ENCODE assay signal across 17 mouse cellular contexts in genomic region chr11:5897839-5898238, GRCm38 (mm10). TPM values are rescaled to one million over a fixed set of nuclear protein-coding genes. Genes with fewer than 3 reads are reported as not detected.
DNase-seq lines count a peak whose midpoint lies in the region; ATAC-seq and TF ChIP-seq lines count a peak whose summit lies in the region.
"Had no signal": no experiment of that assay in that cellular context is flagged by ENCODE, and none has a peak within 500 bp of the region (broad histone marks: within the 10 kb centered on the region; RNA-seq: fewer than 3 reads in every experiment).

No protein-coding gene starts in this region.

- H3K4me1 ChIP-seq in hindbrain, embryonic 10.5 days (replicated peaks), result peaks cover 76% of the 10 kb centered on the region
- peaks cover 15% of the 10 kb centered on the region for H3K4me1 ChIP-seq in hindbrain, postnatal 0 days (ENCODE audit: insufficient read depth, low read length)
- peaks cover 29% of the 10 kb centered on the region for H3K4me1 ChIP-seq in midbrain, embryonic 12.5 days
- H3K4me1 ChIP-seq in midbrain, embryonic 15.5 days, result peaks cover 22% of the 10 kb centered on the region
- H3K4me1 ChIP-seq in intestine, embryonic 16.5 days (ENCODE audit: control insufficient read depth, insufficient read depth, low read length), result peaks cover 66% of the 10 kb centered on the region
- peaks cover 30% of the 10 kb centered on the region for H3K4me1 ChIP-seq in stomach, embryonic 15.5 days

- H3K27me3 ChIP-seq in hindbrain, embryonic 10.5 days (ENCODE audit: insufficient read depth, poor library complexity, severe bottlenecking), result peaks cover 65% of the 10 kb centered on the region
- H3K27me3 ChIP-seq in hindbrain, postnatal 0 days (ENCODE audit: insufficient read depth, low read length), result no peaks in the 10 kb centered on the region
- peaks cover 58% of the 10 kb centered on the region for H3K27me3 ChIP-seq in midbrain, embryonic 12.5 days
- 0 out of 2 replicates have a peak, but pooled peaks cover 3% of the 10 kb centered on the region for H3K27me3 ChIP-seq in midbrain, embryonic 15.5 days (replicated peaks)
- no peaks in the 10 kb centered on the region for H3K27me3 ChIP-seq in intestine, embryonic 16.5 days (replicated peaks; ENCODE audit: control insufficient read depth, insufficient read depth, low read length)
- H3K27me3 ChIP-seq in stomach, embryonic 15.5 days (replicated peaks), result no peaks in the 10 kb centered on the region

- H3K36me3 ChIP-seq in hindbrain, embryonic 10.5 days, result no peaks in the 10 kb centered on the region
- H3K36me3 ChIP-seq in hindbrain, postnatal 0 days (ENCODE audit: insufficient read depth, low read length), result no peaks in the 10 kb centered on the region
- no peaks in the 10 kb centered on the region for H3K36me3 ChIP-seq in midbrain, embryonic 12.5 days
- H3K36me3 ChIP-seq in midbrain, embryonic 15.5 days (replicated peaks), result no peaks in the 10 kb centered on the region
- H3K36me3 ChIP-seq in intestine, embryonic 16.5 days (ENCODE audit: control insufficient read depth, insufficient read depth, low read length), result no peaks in the 10 kb centered on the region
- no peaks in the 10 kb centered on the region for H3K36me3 ChIP-seq in stomach, embryonic 15.5 days
- H3K36me3 ChIP-seq: G1E; neural tube, embryonic 13.5 days had no signal

- no peak for TF ChIP-seq CTCF in hindbrain, postnatal 0 days (IDR thresholded peaks at IDR 0.05; ENCODE audit: low read depth)

- no peak for ATAC-seq in hindbrain, postnatal 0 days
- no peak for ATAC-seq in midbrain, embryonic 12.5 days (ENCODE audit: low FRiP score, low read depth)
- ATAC-seq in midbrain, embryonic 15.5 days (replicated peaks), result no peak
- no peak for ATAC-seq in intestine, embryonic 16.5 days
- ATAC-seq in stomach, embryonic 15.5 days (ENCODE audit: insufficient read depth, low FRiP score, low read depth), result no peak
- ATAC-seq: forebrain, embryonic 13.5 days had no signal

- no peak for DNase-seq in hindbrain, embryonic 10.5 days (ENCODE audit: low spot score)
- DNase-seq in hindbrain, postnatal 0 days (ENCODE audit: low spot score), result no peak
- DNase-seq in right cerebral cortex, adult 2 months (ENCODE audit: low spot score in 2 of 2), result no peak
- DNase-seq: gastrocnemius, postnatal 14 days; lung, postnatal 4 days; right cerebral cortex, postnatal 4 days had no signal

- H3K4me3 ChIP-seq in hindbrain, embryonic 10.5 days, result peak overlapping the region; percentile 31
- no peak overlapping the region for H3K4me3 ChIP-seq in hindbrain, postnatal 0 days (ENCODE audit: low read length)
- H3K4me3 ChIP-seq in midbrain, embryonic 12.5 days, result no peak overlapping the region
- H3K4me3 ChIP-seq in midbrain, embryonic 15.5 days, result no peak overlapping the region
- H3K4me3 ChIP-seq in intestine, embryonic 16.5 days (ENCODE audit: low read length), result peak overlapping the region; percentile 24
- no peak overlapping the region for H3K4me3 ChIP-seq in stomach, embryonic 15.5 days (replicated peaks)
- H3K4me3 ChIP-seq: forebrain, embryonic 13.5 days; neural tube, embryonic 13.5 days had no signal

- no peak overlapping the region for H3K9ac ChIP-seq in hindbrain, postnatal 0 days (replicated peaks; ENCODE audit: low read length)
- H3K9ac ChIP-seq in midbrain, embryonic 12.5 days (replicated peaks), result no peak overlapping the region
- no peak overlapping the region for H3K9ac ChIP-seq in midbrain, embryonic 15.5 days
- peak overlapping the region; percentile 38 for H3K9ac ChIP-seq in intestine, embryonic 16.5 days (ENCODE audit: low read depth, low read length)
- H3K9ac ChIP-seq in stomach, embryonic 15.5 days, result no peak overlapping the region
- H3K9ac ChIP-seq: forebrain, embryonic 13.5 days; neural tube, embryonic 13.5 days had no signal

- H3K9me3 ChIP-seq in hindbrain, embryonic 10.5 days, result no peaks in the 10 kb centered on the region
- H3K9me3 ChIP-seq in hindbrain, postnatal 0 days (ENCODE audit: low read length), result no peaks in the 10 kb centered on the region
- no peaks in the 10 kb centered on the region for H3K9me3 ChIP-seq in midbrain, embryonic 12.5 days
- no peaks in the 10 kb centered on the region for H3K9me3 ChIP-seq in midbrain, embryonic 15.5 days
- no peaks in the 10 kb centered on the region for H3K9me3 ChIP-seq in intestine, embryonic 16.5 days (ENCODE audit: control insufficient read depth, low read length)
- no peaks in the 10 kb centered on the region for H3K9me3 ChIP-seq in stomach, embryonic 15.5 days
- H3K9me3 ChIP-seq: forebrain, embryonic 13.5 days; G1E; neural tube, embryonic 13.5 days had no signal

- H3K27ac ChIP-seq in hindbrain, embryonic 10.5 days, result peak overlapping the region; percentile 72
- no peak overlapping the region for H3K27ac ChIP-seq in hindbrain, postnatal 0 days
- H3K27ac ChIP-seq in midbrain, embryonic 12.5 days (replicated peaks), result no peak overlapping the region
- H3K27ac ChIP-seq in midbrain, embryonic 15.5 days, result no peak overlapping the region
- H3K27ac ChIP-seq in intestine, embryonic 16.5 days (ENCODE audit: low read length), result no peak overlapping the region; the same call in 1 of the 2 replicates
- no peak overlapping the region for H3K27ac ChIP-seq in stomach, embryonic 15.5 days
- H3K27ac ChIP-seq: forebrain, embryonic 13.5 days; kidney, postnatal 0 days; neural tube, embryonic 13.5 days had no signal

- 8% methylated on average over 10 of the region's 10 CpGs for WGBS in hindbrain, embryonic 10.5 days
- WGBS in hindbrain, postnatal 0 days, result 25% methylated on average over 10 of the region's 10 CpGs
- 10% methylated on average over 10 of the region's 10 CpGs for WGBS in midbrain, embryonic 12.5 days
- WGBS in midbrain, embryonic 15.5 days, result 15% methylated on average over 10 of the region's 10 CpGs
- 27% methylated on average over 10 of the region's 10 CpGs for WGBS in intestine, embryonic 16.5 days
- WGBS in stomach, embryonic 15.5 days, result 30% methylated on average over 10 of the region's 10 CpGs

- no peak overlapping the region for H3K4me2 ChIP-seq in hindbrain, postnatal 0 days (ENCODE audit: low read depth, low read length)
- H3K4me2 ChIP-seq in midbrain, embryonic 12.5 days (replicated peaks), result peak overlapping the region; percentile 17; the same call in 1 of the 2 replicates
- H3K4me2 ChIP-seq in midbrain, embryonic 15.5 days, result no peak overlapping the region
- peak overlapping the region; percentile 39 for H3K4me2 ChIP-seq in intestine, embryonic 16.5 days (ENCODE audit: low read depth, low read length)
- H3K4me2 ChIP-seq in stomach, embryonic 15.5 days, result peak overlapping the region; percentile 11; the same call in 1 of the 2 replicates
- H3K4me2 ChIP-seq: forebrain, embryonic 13.5 days had no signal

RNA-seq across cellular contexts. Expression of gene Myl7, which starts 0.7 kb away (rescaled TPM):
- 2.6 and 14.6 TPM in 2 replicates for polyA plus RNA-seq in hindbrain, embryonic 10.5 days (2016; fragmentation: Nextera tagmentation; extraction: Ambion mirVana)
- 0.79 TPM in 1 of 2 replicates, not detected in the other for total RNA-seq in hindbrain, postnatal 0 days (2014; rRNA removed)
- polyA plus RNA-seq in hindbrain, postnatal 0 days (2015; fragmentation: Nextera tagmentation; extraction: Ambion mirVana), result not detected in 2 replicates
- 1.2 and 1.4 TPM in 2 replicates for polyA plus RNA-seq in midbrain, embryonic 12.5 days (2016; fragmentation: Nextera tagmentation; extraction: Ambion mirVana)
- polyA plus RNA-seq in midbrain, embryonic 15.5 days (2015; fragmentation: Nextera tagmentation; extraction: Ambion mirVana), result 1.6 TPM in 1 of 2 replicates, not detected in the other
- 75.3 and 88.3 TPM in 2 replicates for polyA plus RNA-seq in intestine, embryonic 16.5 days (2015; fragmentation: Nextera tagmentation; extraction: Ambion mirVana)
- polyA plus RNA-seq in stomach, embryonic 15.5 days (2015; fragmentation: Nextera tagmentation; extraction: Ambion mirVana), result 25.2 and 30.7 TPM in 2 replicates
- total RNA-seq: adrenal gland, adult 18-20 months; G1E; gastrocnemius, postnatal 14 days; left cerebral cortex, adult 18-20 months had no signal
- polyA plus RNA-seq: cortical plate, adult 2 months; forebrain, embryonic 13.5 days; G1E had no signal

RNA-seq across cellular contexts. Expression of gene Pold2, which starts 19.7 kb away (rescaled TPM):
- polyA plus RNA-seq in hindbrain, embryonic 10.5 days (2016; fragmentation: Nextera tagmentation; extraction: Ambion mirVana), result 137 and 152 TPM in 2 replicates
- total RNA-seq in hindbrain, postnatal 0 days (2014; rRNA removed), result 32.9 and 36.6 TPM in 2 replicates
- polyA plus RNA-seq in hindbrain, postnatal 0 days (2015; fragmentation: Nextera tagmentation; extraction: Ambion mirVana), result 49.5 and 51.6 TPM in 2 replicates
- polyA plus RNA-seq in midbrain, embryonic 12.5 days (2016; fragmentation: Nextera tagmentation; extraction: Ambion mirVana), result 90.8 and 91.9 TPM in 2 replicates
- 51.0 and 59.6 TPM in 2 replicates for polyA plus RNA-seq in midbrain, embryonic 15.5 days (2015; fragmentation: Nextera tagmentation; extraction: Ambion mirVana)
- 119 and 141 TPM in 2 replicates for polyA plus RNA-seq in intestine, embryonic 16.5 days (2015; fragmentation: Nextera tagmentation; extraction: Ambion mirVana)
- polyA plus RNA-seq in stomach, embryonic 15.5 days (2015; fragmentation: Nextera tagmentation; extraction: Ambion mirVana), result 122 and 134 TPM in 2 replicates

RNA-seq across cellular contexts. Expression of gene Aebp1, which starts 36.1 kb away (rescaled TPM):
- polyA plus RNA-seq in hindbrain, embryonic 10.5 days (2016; fragmentation: Nextera tagmentation; extraction: Ambion mirVana), result 12.5 and 24.3 TPM in 2 replicates
- 21.2 and 24.9 TPM in 2 replicates for total RNA-seq in hindbrain, postnatal 0 days (2014; rRNA removed)
- 30.6 and 33.3 TPM in 2 replicates for polyA plus RNA-seq in hindbrain, postnatal 0 days (2015; fragmentation: Nextera tagmentation; extraction: Ambion mirVana)
- 33.1 and 51.5 TPM in 2 replicates for polyA plus RNA-seq in midbrain, embryonic 12.5 days (2016; fragmentation: Nextera tagmentation; extraction: Ambion mirVana)
- 21.9 and 27.7 TPM in 2 replicates for polyA plus RNA-seq in midbrain, embryonic 15.5 days (2015; fragmentation: Nextera tagmentation; extraction: Ambion mirVana)
- 38.4 and 39.7 TPM in 2 replicates for polyA plus RNA-seq in intestine, embryonic 16.5 days (2015; fragmentation: Nextera tagmentation; extraction: Ambion mirVana)
- 38.9 and 40.1 TPM in 2 replicates for polyA plus RNA-seq in stomach, embryonic 15.5 days (2015; fragmentation: Nextera tagmentation; extraction: Ambion mirVana)
- total RNA-seq: G1E had no signal
- polyA plus RNA-seq: G1E had no signal

RNA-seq across cellular contexts. Expression of gene Gck, which starts 52.0 kb away (rescaled TPM):
- 2.5 and 3.8 TPM in 2 replicates for polyA plus RNA-seq in hindbrain, embryonic 10.5 days (2016; fragmentation: Nextera tagmentation; extraction: Ambion mirVana)
- total RNA-seq in hindbrain, postnatal 0 days (2014; rRNA removed), result 3.2 and 9.1 TPM in 2 replicates
- 7.1 and 7.5 TPM in 2 replicates for polyA plus RNA-seq in hindbrain, postnatal 0 days (2015; fragmentation: Nextera tagmentation; extraction: Ambion mirVana)
- 2.6 and 3.0 TPM in 2 replicates for polyA plus RNA-seq in midbrain, embryonic 12.5 days (2016; fragmentation: Nextera tagmentation; extraction: Ambion mirVana)
- 10.0 and 11.2 TPM in 2 replicates for polyA plus RNA-seq in midbrain, embryonic 15.5 days (2015; fragmentation: Nextera tagmentation; extraction: Ambion mirVana)
- polyA plus RNA-seq in intestine, embryonic 16.5 days (2015; fragmentation: Nextera tagmentation; extraction: Ambion mirVana), result 2.4 and 2.9 TPM in 2 replicates
- 3.4 and 3.5 TPM in 2 replicates for polyA plus RNA-seq in stomach, embryonic 15.5 days (2015; fragmentation: Nextera tagmentation; extraction: Ambion mirVana)
- polyA plus RNA-seq: G1E had no signal

RNA-seq across cellular contexts. Expression of gene Ykt6, which starts 57.7 kb away (rescaled TPM):
- polyA plus RNA-seq in hindbrain, embryonic 10.5 days (2016; fragmentation: Nextera tagmentation; extraction: Ambion mirVana), result 53.4 and 54.5 TPM in 2 replicates
- total RNA-seq in hindbrain, postnatal 0 days (2014; rRNA removed), result 130 TPM in 2 replicates
- polyA plus RNA-seq in hindbrain, postnatal 0 days (2015; fragmentation: Nextera tagmentation; extraction: Ambion mirVana), result 72.3 and 81.7 TPM in 2 replicates
- 57.9 and 59.1 TPM in 2 replicates for polyA plus RNA-seq in midbrain, embryonic 12.5 days (2016; fragmentation: Nextera tagmentation; extraction: Ambion mirVana)
- polyA plus RNA-seq in midbrain, embryonic 15.5 days (2015; fragmentation: Nextera tagmentation; extraction: Ambion mirVana), result 96.8 and 104 TPM in 2 replicates
- polyA plus RNA-seq in intestine, embryonic 16.5 days (2015; fragmentation: Nextera tagmentation; extraction: Ambion mirVana), result 57.7 and 58.6 TPM in 2 replicates
- 48.7 and 54.8 TPM in 2 replicates for polyA plus RNA-seq in stomach, embryonic 15.5 days (2015; fragmentation: Nextera tagmentation; extraction: Ambion mirVana)

Comparison
In these comparisons a context has a peak if more than half of its experiments do, and no peak if none do; other contexts are left out.
1. H3K4me3 ChIP-seq: peak in hindbrain, embryonic 10.5 days (single experiment) and intestine, embryonic 16.5 days (single experiment); none in hindbrain, postnatal 0 days (single experiment), midbrain, embryonic 12.5 days (single experiment), midbrain, embryonic 15.5 days (single experiment) and stomach, embryonic 15.5 days (single experiment).
2. H3K4me2 ChIP-seq: peak in midbrain, embryonic 12.5 days (single experiment), intestine, embryonic 16.5 days (single experiment) and stomach, embryonic 15.5 days (single experiment); none in hindbrain, postnatal 0 days (single experiment) and midbrain, embryonic 15.5 days (single experiment).